Mouse (Mus musculus): ENCODE results near the gene Pard3b. TPM values are rescaled to one million over a fixed set of nuclear protein-coding genes. Genes with fewer than 3 reads are reported as not detected.

Gene Pard3b
- total and polyA plus RNA-seq, 3 experiments, result 2.2 to 13.9 (median 13.8) TPM

DNA sequence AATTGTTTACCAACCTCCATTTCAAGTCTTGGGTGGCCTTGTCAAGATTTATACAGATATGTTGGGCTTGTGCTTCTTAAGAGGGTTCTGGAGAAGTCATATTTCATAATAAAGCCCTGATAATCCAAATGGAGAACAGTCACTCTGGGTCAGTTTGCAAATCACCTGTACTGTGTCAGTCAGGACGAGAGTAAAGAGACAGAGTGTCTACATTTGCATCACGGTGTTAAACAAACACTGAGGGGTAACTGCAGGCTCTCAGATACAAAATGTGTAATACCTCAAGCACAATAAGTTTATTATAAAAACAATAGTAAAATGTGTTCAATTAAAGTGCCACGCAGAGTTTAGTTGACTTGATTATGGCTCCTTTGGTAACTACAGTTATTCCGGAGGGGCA is 91.0 kb downstream of the Pard3b start:
- intact Hi-C loops (cut with DNase I), result no loop called here
- Histone ChIP-seq H3K4me1 (ENCODE audit: control insufficient read depth, insufficient read depth, low read length) (no peaks in the 10 kb centered on the region), H3K4me3 (no peak overlapping the region), H3K9ac (ENCODE audit: low read depth, low read length) (no peak overlapping the region), H3K27ac (no peak overlapping the region), H3K27me3 (ENCODE audit: control insufficient read depth, insufficient read depth, low read length) (no peaks in the 10 kb centered on the region), H3K79me2 (replicated peaks; ENCODE audit: control insufficient read depth, insufficient read depth, low read length) (no peaks in the 10 kb centered on the region), H3K36me3 (ENCODE audit: control insufficient read depth, insufficient read depth, low read length) (no peaks in the 10 kb centered on the region)
- no peak for TF ChIP-seq POLR2A (IDR thresholded peaks at IDR 0.05; ENCODE audit: insufficient read depth, low read depth, low read length)
- no peak for TF ChIP-seq EP300 (IDR thresholded peaks at IDR 0.05; ENCODE audit: insufficient read depth, low read depth, low read length)
- TF ChIP-seq CTCF (IDR thresholded peaks at IDR 0.05), result no peak
- DNase-seq, result no peak
- WGBS, result 88% methylated on average over 4 of the region's 4 CpGs

- Histone ChIP-seq H3K27ac (no peak overlapping the region), H3K36me3 (ENCODE audit: control insufficient read depth, insufficient read depth, low read length) (no peaks in the 10 kb centered on the region), H3K4me1 (ENCODE audit: control insufficient read depth, insufficient read depth, low read length) (no peaks in the 10 kb centered on the region), H3K9ac (ENCODE audit: low read depth, low read length) (no peak overlapping the region), H3K27me3 (ENCODE audit: control insufficient read depth, insufficient read depth, low read length) (no peaks in the 10 kb centered on the region), H3K4me3 (no peak overlapping the region), H3K79me2 (replicated peaks; ENCODE audit: control insufficient read depth, insufficient read depth, low read length) (peaks cover 1% of the 10 kb centered on the region; the same call in 1 of the 2 replicates)
- no peak for TF ChIP-seq EP300 (IDR thresholded peaks at IDR 0.05; ENCODE audit: insufficient read depth, low read depth, low read length)
- TF ChIP-seq POLR2A (IDR thresholded peaks at IDR 0.05; ENCODE audit: insufficient read depth, low read depth, low read length), result no peak
- no peak for TF ChIP-seq CTCF (IDR thresholded peaks at IDR 0.05)
- no peak for DNase-seq
- 96% methylated on average over 1 of the region's 1 CpGs for WGBS
- intact Hi-C loops (cut with DNase I), result no loop called here
Measured at GRCm38 (mm10) chr1:61736550-61736949, 97.9 kb downstream of the Pard3b start.

- no peak overlapping the region for H3K27ac ChIP-seq
- H3K9ac ChIP-seq (ENCODE audit: low read depth, low read length), result no peak overlapping the region
- H3K4me3 ChIP-seq, result no peak overlapping the region
- intact Hi-C loops (cut with DNase I), result no loop called here
- H3K36me3 ChIP-seq (ENCODE audit: control insufficient read depth, insufficient read depth, low read length), result no peaks in the 10 kb centered on the region
- H3K79me2 ChIP-seq (replicated peaks; ENCODE audit: control insufficient read depth, insufficient read depth, low read length), result peaks cover 1% of the 10 kb centered on the region; the same call in 1 of the 2 replicates
- H3K4me1 ChIP-seq (ENCODE audit: control insufficient read depth, insufficient read depth, low read length), result no peaks in the 10 kb centered on the region
- TF ChIP-seq POLR2A (IDR thresholded peaks at IDR 0.05; ENCODE audit: insufficient read depth, low read depth, low read length) (no peak), CTCF (IDR thresholded peaks at IDR 0.05) (no peak), EP300 (IDR thresholded peaks at IDR 0.05; ENCODE audit: insufficient read depth, low read depth, low read length) (no peak)
- DNase-seq, result no peak
- H3K27me3 ChIP-seq (ENCODE audit: control insufficient read depth, insufficient read depth, low read length), result no peaks in the 10 kb centered on the region
Measured at GRCm38 (mm10) chr1:61742831-61743230, 104.2 kb downstream of the Pard3b start.

DNA sequence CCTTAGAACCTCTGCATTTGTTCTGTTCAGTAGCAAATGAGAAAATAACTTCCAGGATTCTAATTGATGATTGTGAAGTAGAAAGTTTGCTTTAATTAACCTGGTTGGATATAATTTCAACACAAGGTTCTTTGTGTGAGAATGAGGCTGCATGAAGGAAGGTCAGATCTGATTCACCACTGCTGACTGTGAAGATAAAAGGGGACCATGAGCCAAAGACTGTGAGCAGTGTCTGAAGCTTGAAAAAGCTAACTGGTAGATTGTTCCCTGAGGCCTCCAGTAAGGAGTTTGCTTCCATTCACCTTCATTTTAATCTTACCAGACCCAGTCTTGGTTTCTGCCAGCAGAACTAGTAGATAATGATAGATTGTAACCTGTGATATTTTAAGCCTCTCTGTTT is 108.9 kb downstream of the Pard3b start:
- H3K4me3 ChIP-seq, result no peak overlapping the region
- no peak for DNase-seq
- no peaks in the 10 kb centered on the region for H3K79me2 ChIP-seq (replicated peaks; ENCODE audit: control insufficient read depth, insufficient read depth, low read length)
- H3K27me3 ChIP-seq (ENCODE audit: control insufficient read depth, insufficient read depth, low read length), result no peaks in the 10 kb centered on the region
- no peaks in the 10 kb centered on the region for H3K36me3 ChIP-seq (ENCODE audit: control insufficient read depth, insufficient read depth, low read length)
- H3K4me1 ChIP-seq (ENCODE audit: control insufficient read depth, insufficient read depth, low read length), result no peaks in the 10 kb centered on the region
- no peak overlapping the region for H3K27ac ChIP-seq
- H3K9ac ChIP-seq (ENCODE audit: low read depth, low read length), result no peak overlapping the region
- intact Hi-C loops (cut with DNase I), result no loop called here
- TF ChIP-seq CTCF (IDR thresholded peaks at IDR 0.05) (no peak), EP300 (IDR thresholded peaks at IDR 0.05; ENCODE audit: insufficient read depth, low read depth, low read length) (no peak), POLR2A (IDR thresholded peaks at IDR 0.05; ENCODE audit: insufficient read depth, low read depth, low read length) (no peak)

DNA sequence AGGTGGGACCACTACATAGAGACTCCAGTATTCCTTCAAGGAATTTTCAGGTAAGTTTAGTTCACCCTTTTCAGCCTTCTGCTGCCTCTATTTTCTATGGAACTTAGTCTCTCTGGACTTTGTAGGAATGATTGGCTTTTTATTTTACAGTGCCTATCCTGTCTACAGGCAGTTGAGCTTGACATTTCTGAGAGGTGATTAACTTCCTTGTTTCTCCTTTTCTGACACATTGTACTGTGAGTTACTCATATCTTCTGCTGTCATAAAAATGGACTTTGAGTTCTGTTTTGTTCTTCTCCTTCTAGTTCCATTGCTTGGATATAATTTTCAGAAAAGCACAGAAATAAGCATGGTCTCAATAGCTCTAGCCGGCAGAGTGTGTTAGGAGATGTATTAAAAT is 112.4 kb downstream of the Pard3b start:
- no peaks in the 10 kb centered on the region for H3K79me2 ChIP-seq (replicated peaks; ENCODE audit: control insufficient read depth, insufficient read depth, low read length)
- TF ChIP-seq POLR2A (IDR thresholded peaks at IDR 0.05; ENCODE audit: insufficient read depth, low read depth, low read length) (no peak), CTCF (IDR thresholded peaks at IDR 0.05) (no peak), EP300 (IDR thresholded peaks at IDR 0.05; ENCODE audit: insufficient read depth, low read depth, low read length) (no peak)
- DNase-seq, result no peak
- no peaks in the 10 kb centered on the region for H3K36me3 ChIP-seq (ENCODE audit: control insufficient read depth, insufficient read depth, low read length)
- no peak overlapping the region for H3K27ac ChIP-seq
- no peaks in the 10 kb centered on the region for H3K27me3 ChIP-seq (ENCODE audit: control insufficient read depth, insufficient read depth, low read length)
- no peak overlapping the region for H3K9ac ChIP-seq (ENCODE audit: low read depth, low read length)
- no peaks in the 10 kb centered on the region for H3K4me1 ChIP-seq (ENCODE audit: control insufficient read depth, insufficient read depth, low read length)
- intact Hi-C loops (cut with DNase I), result no loop called here
- 96% methylated on average over 1 of the region's 1 CpGs for WGBS
- H3K4me3 ChIP-seq, result no peak overlapping the region

- Histone ChIP-seq H3K36me3 (ENCODE audit: control insufficient read depth, insufficient read depth, low read length) (no peaks in the 10 kb centered on the region), H3K4me3 (no peak overlapping the region), H3K27me3 (ENCODE audit: control insufficient read depth, insufficient read depth, low read length) (no peaks in the 10 kb centered on the region), H3K9ac (ENCODE audit: low read depth, low read length) (no peak overlapping the region), H3K27ac (no peak overlapping the region), H3K79me2 (replicated peaks; ENCODE audit: control insufficient read depth, insufficient read depth, low read length) (no peaks in the 10 kb centered on the region), H3K4me1 (ENCODE audit: control insufficient read depth, insufficient read depth, low read length) (no peaks in the 10 kb centered on the region)
- DNase-seq, result no peak
- TF ChIP-seq EP300 (IDR thresholded peaks at IDR 0.05; ENCODE audit: insufficient read depth, low read depth, low read length), result no peak
- no peak for TF ChIP-seq POLR2A (IDR thresholded peaks at IDR 0.05; ENCODE audit: insufficient read depth, low read depth, low read length)
- no peak for TF ChIP-seq CTCF (IDR thresholded peaks at IDR 0.05)
- WGBS, result 78% methylated on average over 1 of the region's 1 CpGs
- intact Hi-C loops (cut with DNase I), result no loop called here
Measured at GRCm38 (mm10) chr1:61756771-61757170, 118.1 kb downstream of the Pard3b start.
